Mouse (Mus musculus): ENCODE results near the gene Hif1an. TPM values are rescaled to one million over a fixed set of nuclear protein-coding genes. Genes with fewer than 3 reads are reported as not detected.

Hif1an gene
- polyA plus RNA-seq, 1 experiment from 2014 or later: 11.8 TPM

GRCm38 (mm10) chr19:44590992-44591391 lies 28.3 kb downstream of the Hif1an start:
- H3K36me3 ChIP-seq (ENCODE audit: inconsistent target): no peaks in the 10 kb centered on the region
- no peaks in the 10 kb centered on the region for H3K79me2 ChIP-seq (ENCODE audit: inconsistent target)
- 29% methylated on average over 18 of the region's 18 CpGs for WGBS (ENCODE audit: missing documents)
- H3K27ac ChIP-seq: no peak overlapping the region
- no peak overlapping the region for H3K4me3 ChIP-seq (ENCODE audit: inconsistent target)

- no peak overlapping the region for H3K4me3 ChIP-seq (ENCODE audit: inconsistent target)
- no peak overlapping the region for H3K27ac ChIP-seq
- H3K79me2 ChIP-seq (ENCODE audit: inconsistent target): no peaks in the 10 kb centered on the region
- WGBS (ENCODE audit: missing documents): 62% methylated on average over 6 of the region's 6 CpGs
- H3K36me3 ChIP-seq (ENCODE audit: inconsistent target): no peaks in the 10 kb centered on the region
These were observed 29.0 kb downstream of the Hif1an start for GRCm38 (mm10) chr19:44591638-44592037.

- H3K36me3 ChIP-seq (ENCODE audit: inconsistent target): no peaks in the 10 kb centered on the region
- WGBS (ENCODE audit: missing documents): 96% methylated on average over 10 of the region's 14 CpGs
- no peak overlapping the region for H3K27ac ChIP-seq
- no peaks in the 10 kb centered on the region for H3K79me2 ChIP-seq (ENCODE audit: inconsistent target)
- H3K4me3 ChIP-seq (ENCODE audit: inconsistent target): no peak overlapping the region
These were observed 31.5 kb downstream of the Hif1an start for GRCm38 (mm10) chr19:44594180-44594579.

- Histone ChIP-seq H3K27ac (no peak overlapping the region), H3K79me2 (ENCODE audit: inconsistent target) (no peaks in the 10 kb centered on the region), H3K36me3 (ENCODE audit: inconsistent target) (no peaks in the 10 kb centered on the region), H3K4me3 (ENCODE audit: inconsistent target) (no peak overlapping the region)
- 59% methylated on average over 7 of the region's 7 CpGs for WGBS (ENCODE audit: missing documents)
These were observed 55.5 kb downstream of the Hif1an start for GRCm38 (mm10) chr19:44618166-44618565.

Other genes with a start within 250 kb of the Hif1an start
- 0.15 to 0.19 TPM (median 0.16 TPM) in 3 replicates for gene Scd4, start 229.8 kb upstream of the Hif1an start, polyA plus RNA-seq (2018)
- 1.8 to 4.9 TPM (median 4.4 TPM) in 3 replicates for gene Scd1, start 155.0 kb upstream of the Hif1an start, polyA plus RNA-seq (2018)
- not detected in 3 replicates for gene Wnt8b, start 69.4 kb upstream of the Hif1an start, polyA plus RNA-seq (2018)
- 0.06 to 0.42 TPM (median 0.11 TPM) in 3 replicates for gene Sec31b, start 17.0 kb upstream of the Hif1an start, polyA plus RNA-seq (2018)
- gene Gm20538, start 10.0 kb upstream of the Hif1an start, polyA plus RNA-seq (2018): not detected in 3 replicates
- 162 to 351 TPM (median 235 TPM) in 3 replicates for gene Ndufb8, start 7.4 kb upstream of the Hif1an start, polyA plus RNA-seq (2018)
- not detected in 3 replicates for gene Pax2, start 193.2 kb downstream of the Hif1an start, polyA plus RNA-seq (2018)

All from macrophage (primary cell).